Mouse (Mus musculus) left cerebral cortex, postnatal 4 days (tissue): ENCODE data around the gene Olfr957. TPM values are rescaled to one million over a fixed set of nuclear protein-coding genes. Genes with fewer than 3 reads are reported as not detected.

Experiments
- DNase-seq: peaks from one replicate; pipeline ENCODE4 v3.0.0-alpha.2; 2022
- intact Hi-C: fragments of 180-260 bp; cut with DNase I; formaldehyde crosslinking; loops from one replicate; pipeline ENCODE4 v1.15.1; 2025
- total RNA-seq, 2 experiments: library from RNA; stranded (reverse); gene quantifications; 2 replicates each; pipeline ENCODE4 v1.2.3; 2021

Gene Olfr957
- not detected for total RNA-seq

- intact Hi-C loops, result no loop called here
- DNase-seq, result no peak
Measured at GRCm38 (mm10) chr9:39515531-39515930, at the start of gene Olfr957. Gene Olfr957, minus strand, starts transcription at chr9:39515809.

- DNase-seq, result no peak
- intact Hi-C loops, result no loop called here
Measured at GRCm38 (mm10) chr9:39558349-39558647, 42.7 kb upstream of the Olfr957 start.

DNA sequence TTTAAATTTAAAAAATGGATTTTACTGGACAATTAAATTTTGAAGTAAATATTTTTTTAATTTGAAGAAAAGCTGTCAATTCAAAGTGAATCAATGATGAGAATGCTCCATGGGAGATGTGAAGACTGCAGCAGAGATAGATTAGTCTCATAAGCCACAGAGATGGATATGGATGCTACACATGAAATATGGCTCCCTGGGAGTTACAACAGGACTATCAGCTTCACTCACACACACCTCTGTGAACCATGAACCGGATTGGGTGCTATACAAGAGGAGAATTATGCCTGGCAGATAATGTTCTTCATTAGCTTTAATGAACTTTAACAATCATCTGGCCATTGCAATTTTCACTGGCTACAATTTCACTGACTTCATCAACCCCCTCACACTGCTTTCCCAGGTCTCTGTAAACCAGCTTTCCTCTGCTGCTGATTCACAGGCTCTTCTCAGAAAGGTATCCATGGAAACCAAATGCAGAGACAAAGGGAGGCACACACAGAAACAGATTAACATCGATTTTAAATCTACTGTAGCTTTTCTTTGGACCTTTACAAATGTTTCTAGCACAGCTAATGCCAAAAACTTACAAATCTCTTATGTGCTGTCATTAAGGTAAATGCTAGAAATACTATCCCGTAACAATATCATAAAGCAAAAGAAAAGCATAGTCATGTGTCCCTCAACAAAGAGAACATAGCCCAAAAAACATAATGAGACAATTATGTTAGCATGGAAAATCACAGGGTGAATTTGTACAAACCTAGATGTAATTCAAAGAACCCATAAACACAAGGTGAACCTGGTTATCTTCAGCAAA lies 42.1 kb upstream of the Olfr957 start:
- no peak for DNase-seq
- intact Hi-C loops, result no loop called here

DNA sequence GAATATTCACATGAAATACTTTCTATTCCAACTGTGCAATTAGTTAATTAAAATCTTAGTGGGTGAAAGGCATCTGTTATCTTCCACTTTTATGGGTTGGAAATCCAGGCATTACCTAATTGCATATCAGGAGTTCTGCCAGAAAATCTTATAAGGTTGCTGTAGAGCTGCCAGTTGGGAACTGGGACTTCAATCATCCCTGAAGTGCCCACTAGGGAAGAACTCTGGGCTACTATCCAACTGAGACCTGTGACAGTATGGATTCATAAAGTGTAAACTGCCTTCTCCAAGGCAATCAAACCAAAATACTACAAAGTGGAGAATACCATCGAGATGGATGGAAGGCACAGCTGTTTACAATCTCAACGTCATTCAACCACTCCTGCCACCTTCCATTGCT lies 38.3 kb upstream of the Olfr957 start, which contains the start of gene Olfr958:
Gene Olfr958, minus strand, starts transcription at position 109 of the 400 bp plus-strand sequence.
- peak; percentile 41 for DNase-seq

GRCm38 (mm10) chr9:39550806-39551205 lies 35.2 kb upstream of the Olfr957 start:
- DNase-seq, result no peak
- intact Hi-C loops, result no loop called here

More for the DNA sequence above, 38.3 kb upstream of the Olfr957 start, which contains the start of gene Olfr958:
- intact Hi-C loops, result no loop called here

DNA sequence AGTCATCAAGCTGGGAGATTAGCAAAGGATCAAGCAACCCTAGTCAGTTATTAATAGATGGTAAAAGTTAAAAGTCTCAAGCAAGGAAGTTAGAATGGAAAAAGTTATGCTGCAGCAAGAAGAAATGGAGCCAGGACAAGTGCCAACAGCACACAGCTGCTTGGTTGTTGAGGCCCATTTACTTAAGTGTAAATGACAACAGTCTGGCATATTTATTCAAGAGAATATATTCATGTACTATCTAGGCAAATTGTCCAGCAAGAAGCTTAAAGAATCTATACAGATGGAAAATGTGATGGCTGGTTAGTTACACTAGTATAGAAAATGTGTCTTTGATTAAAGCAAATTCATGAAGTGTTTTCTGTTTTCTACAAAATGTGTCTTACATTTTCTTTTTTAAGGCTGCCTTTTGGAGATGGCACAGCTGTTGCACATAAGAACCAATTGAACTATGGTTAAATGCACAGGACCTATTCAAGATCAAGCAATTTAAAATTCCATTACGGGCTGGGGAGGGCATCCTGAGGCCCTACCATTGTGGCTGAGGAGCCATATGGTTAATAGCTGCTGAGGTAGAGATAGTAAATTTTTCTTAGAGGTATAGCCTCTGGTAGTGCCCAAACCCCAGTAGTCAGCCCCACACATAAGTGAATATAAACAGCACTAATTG lies 8.1 kb upstream of the Olfr957 start:
- intact Hi-C loops, result no loop called here

GRCm38 (mm10) chr9:39518595-39518994 lies 3.0 kb upstream of the Olfr957 start:
- intact Hi-C loops, result no loop called here
- no peak for DNase-seq

More for the DNA sequence above, 8.1 kb upstream of the Olfr957 start:
- no peak for DNase-seq

- intact Hi-C loops, result no loop called here
- no peak for DNase-seq
Measured at GRCm38 (mm10) chr9:39509412-39509811, 6.2 kb downstream of the Olfr957 start.

DNA sequence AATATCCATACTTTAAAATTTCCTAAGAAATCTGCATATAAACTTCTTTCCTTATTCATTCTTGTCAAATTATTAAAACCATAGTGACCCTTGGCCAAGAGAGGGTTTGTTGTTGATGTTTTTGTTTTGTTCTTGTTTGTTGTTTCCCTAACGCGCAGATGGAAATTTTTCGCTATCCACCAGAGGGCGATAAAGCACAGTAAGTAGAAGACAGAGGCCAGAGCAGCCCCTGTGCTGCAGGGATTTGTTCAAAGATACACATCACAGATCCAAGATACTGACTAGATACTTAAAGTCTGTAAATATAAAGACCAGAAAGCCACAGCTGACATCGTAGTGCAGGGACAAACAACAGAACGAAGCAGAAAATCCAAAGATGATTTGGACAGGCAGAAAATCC lies 6.6 kb downstream of the Olfr957 start:
- intact Hi-C loops, result no loop called here

DNA sequence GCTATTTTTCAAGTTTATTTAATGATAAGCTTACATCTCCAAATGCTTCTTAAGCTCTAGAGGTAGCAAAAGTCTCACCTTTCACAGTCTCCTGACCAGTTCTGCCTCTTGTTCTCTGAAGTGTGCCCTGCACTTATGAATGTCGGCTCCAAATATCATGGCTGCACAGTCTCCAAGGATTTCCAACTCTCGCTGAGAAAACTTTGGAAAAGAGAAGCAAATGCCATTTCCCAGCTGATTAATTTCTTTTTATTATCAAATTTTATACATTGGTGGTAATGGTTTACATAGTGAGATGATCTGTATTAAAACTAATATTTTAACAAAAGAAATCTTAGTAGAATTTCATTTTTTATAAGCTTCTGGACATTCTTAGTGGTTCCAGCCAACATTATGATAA lies 21.7 kb downstream of the Olfr957 start, which contains the start of gene Olfr44:
Gene Olfr44, minus strand, starts transcription at position 101 of the 400 bp plus-strand sequence.
- intact Hi-C loops, result no loop called here
- DNase-seq, result no peak

More for the DNA sequence above, 6.6 kb downstream of the Olfr957 start:
- DNase-seq, result peak; percentile 66

DNA sequence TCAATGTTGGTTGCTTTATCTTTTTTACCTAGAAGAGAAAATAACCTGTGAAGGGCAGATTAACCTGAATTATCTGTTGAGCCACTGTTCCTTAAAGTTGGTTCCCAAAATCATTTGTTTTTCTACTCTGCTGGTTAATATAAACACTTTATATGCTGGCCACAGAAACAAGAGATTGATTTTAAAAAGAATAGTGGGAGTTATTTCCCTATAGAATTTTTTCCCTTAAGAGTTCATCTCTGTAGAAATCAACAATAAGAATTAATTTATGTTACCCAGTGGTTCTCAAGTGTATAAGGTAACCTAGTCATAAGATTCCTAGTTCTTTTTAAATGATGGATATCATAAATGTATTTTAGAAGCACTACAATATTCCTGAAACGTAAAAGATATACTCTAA lies 43.8 kb downstream of the Olfr957 start, which contains the start of gene Olfr955:
Gene Olfr955, minus strand, starts transcription at position 101 of the 400 bp plus-strand sequence.
- DNase-seq, result no peak
- intact Hi-C loops, result loop anchor here (5.0 kb wide), 1 partner anchor 40 kb away; no protein-coding TSS in a partner anchor

Other genes with a start within 250 kb of the Olfr957 start
- not detected for gene Olfr945, start 239.0 kb downstream of the Olfr957 start, total RNA-seq
- gene Olfr948, start 189.8 kb downstream of the Olfr957 start, total RNA-seq, result not detected
- gene Olfr951, start 128.4 kb downstream of the Olfr957 start, total RNA-seq, result not detected
- gene Olfr952, start 88.7 kb downstream of the Olfr957 start, total RNA-seq, result not detected
- gene Olfr954, start 59.1 kb downstream of the Olfr957 start, total RNA-seq, result not detected
- gene Olfr955, start 43.9 kb downstream of the Olfr957 start, total RNA-seq, result not detected
- not detected for gene Olfr44, start 21.8 kb downstream of the Olfr957 start, total RNA-seq
- under 1 TPM in 1 of 2 experiments, not detected in 1; 0.12 TPM for gene Olfr958, start 38.2 kb upstream of the Olfr957 start, total RNA-seq
- not detected for gene Olfr959, start 59.8 kb upstream of the Olfr957 start, total RNA-seq
- 10 to 100 TPM; 21.2 to 46.8 TPM for gene AW551984, start 88.6 kb upstream of the Olfr957 start, total RNA-seq
- gene Olfr148, start 94.8 kb upstream of the Olfr957 start, total RNA-seq, result not detected
- gene Olfr960, start 105.6 kb upstream of the Olfr957 start, total RNA-seq, result not detected
- gene Olfr961, start 129.3 kb upstream of the Olfr957 start, total RNA-seq, result not detected
- gene Olfr963, start 151.4 kb upstream of the Olfr957 start, total RNA-seq, result not detected
- gene Olfr149, start 191.3 kb upstream of the Olfr957 start, total RNA-seq, result not detected
- gene Olfr965, start 195.5 kb upstream of the Olfr957 start, total RNA-seq, result not detected
- gene Olfr150, start 215.2 kb upstream of the Olfr957 start, total RNA-seq, result not detected
- gene Olfr967, start 230.4 kb upstream of the Olfr957 start, total RNA-seq, result not detected